Mouse (Mus musculus) bone marrow, adult 2 months (tissue): ENCODE measurements around the gene Stx3.

ENCODE experiments used
- CTCF ChIP-seq: fragments of 200-500 bp; IDR thresholded peaks from 2 replicates; pipeline ENCODE4 v1.5.1; 2011; ENCODE audit warnings: low read length, control low read depth; ENCODE audit not compliant: control insufficient read depth, insufficient read depth
- POLR2A ChIP-seq: fragments of 200-500 bp; IDR thresholded peaks from 2 replicates; pipeline ENCODE4 v1.6.1; 2011; ENCODE audit warnings: low read depth, mild to moderate bottlenecking, control low read depth, low read length, borderline replicate concordance; ENCODE audit not compliant: control insufficient read depth

GRCm38 (mm10) chr19:11811688-11812365 lies 7.4 kb downstream of the Stx3 start:
- TF ChIP-seq CTCF: no peak
- no peak for TF ChIP-seq POLR2A
